Mouse (Mus musculus) adrenal gland, adult 8-10 months (tissue): ENCODE measurements at regions not wholly inside any gene's neighbourhood (a gene's known extent, or its start where the extent isn't known, plus 50 kb on each side); places are given as distances from the start of the nearest gene placed in this dataset.

ENCODE experiments used
- DNase-seq: peaks from one replicate; pipeline ENCODE4 v3.0.0; 2022

GRCm38 (mm10) chr19:18444324-18444723 is 187.3 kb downstream of the Ostf1 start:
- no peak for DNase-seq

GRCm38 (mm10) chr19:18436351-18436750 is 195.3 kb downstream of the Ostf1 start:
- no peak for DNase-seq

- peak; percentile 72 for DNase-seq
Measured at GRCm38 (mm10) chr19:18420381-18420785, 211.2 kb downstream of the Ostf1 start.

GRCm38 (mm10) chr19:18418548-18418947 is 213.1 kb downstream of the Ostf1 start:
- DNase-seq: no peak

- DNase-seq: no peak
Measured at GRCm38 (mm10) chr19:18377466-18378089, 254.0 kb downstream of the Ostf1 start.

- DNase-seq: no peak
Measured at GRCm38 (mm10) chr19:18368612-18369011, 263.0 kb downstream of the Ostf1 start.

GRCm38 (mm10) chr19:18353960-18354359 is 277.7 kb downstream of the Ostf1 start:
- DNase-seq: no peak

- no peak for DNase-seq
Measured at GRCm38 (mm10) chr19:18345735-18346134, 285.9 kb downstream of the Ostf1 start.

GRCm38 (mm10) chr19:18343647-18344046 is 288.0 kb downstream of the Ostf1 start:
- DNase-seq: no peak

GRCm38 (mm10) chr19:18343003-18343402 is 288.6 kb downstream of the Ostf1 start:
- no peak for DNase-seq

- DNase-seq: no peak
Measured at GRCm38 (mm10) chr19:18337819-18338555, 293.6 kb downstream of the Ostf1 start.

GRCm38 (mm10) chr19:18336637-18337036 is 295.0 kb downstream of the Ostf1 start:
- DNase-seq: no peak

- DNase-seq: no peak
Measured at GRCm38 (mm10) chr19:18334639-18335038, 297.0 kb downstream of the Ostf1 start.

- DNase-seq: peak; percentile 38
Measured at GRCm38 (mm10) chr19:18331811-18332210, 299.8 kb downstream of the Ostf1 start.

- peak; percentile 72 for DNase-seq
Measured at GRCm38 (mm10) chr19:18329421-18329820, 302.2 kb downstream of the Ostf1 start.

- DNase-seq: no peak
Measured at GRCm38 (mm10) chr19:18318391-18318944, 313.2 kb downstream of the Ostf1 start.

GRCm38 (mm10) chr19:18273415-18273814 is 358.2 kb downstream of the Ostf1 start:
- no peak for DNase-seq

GRCm38 (mm10) chr19:18255074-18255684 is 376.4 kb downstream of the Ostf1 start:
- DNase-seq: no peak

GRCm38 (mm10) chr19:18253333-18253732 is 378.3 kb downstream of the Ostf1 start:
- DNase-seq: no peak
